Mouse (Mus musculus) liver, adult (tissue): ENCODE results near the gene Faf1.
A peak's percentile ranks its signal among the peaks of the same experiment; 100 is the strongest.

ENCODE experiments used
- GATA4 ChIP-seq: IDR thresholded peaks from 2 replicates; pipeline ENCODE4 v1.6.1; 2014; ENCODE audit warnings: mild to moderate bottlenecking, low read length; ENCODE audit not compliant: insufficient replicate concordance

Faf1 gene

GRCm38 (mm10) chr4:109676218-109677215, at the start of gene Faf1:
TSS of gene Faf1 (plus strand) at chr4:109676588.
- peak; percentile 41; the same call in 1 of the 2 replicates for TF ChIP-seq GATA4

GRCm38 (mm10) chr4:109630215-109630614, 46.2 kb upstream of the Faf1 start:
- TF ChIP-seq GATA4: no peak

- no peak for TF ChIP-seq GATA4
Observed at GRCm38 (mm10) chr4:109631029-109631428, 45.4 kb upstream of the Faf1 start.

- no peak for TF ChIP-seq GATA4
Observed at GRCm38 (mm10) chr4:109634971-109635370, 41.4 kb upstream of the Faf1 start.

GRCm38 (mm10) chr4:109639356-109639755, 37.0 kb upstream of the Faf1 start:
- no peak for TF ChIP-seq GATA4

- TF ChIP-seq GATA4: no peak
Observed at GRCm38 (mm10) chr4:109640141-109640540, 36.2 kb upstream of the Faf1 start.

GRCm38 (mm10) chr4:109641451-109641850, 34.9 kb upstream of the Faf1 start:
- no peak for TF ChIP-seq GATA4

GRCm38 (mm10) chr4:109647281-109647680, 29.1 kb upstream of the Faf1 start:
- TF ChIP-seq GATA4: no peak

GRCm38 (mm10) chr4:109649331-109649730, 27.1 kb upstream of the Faf1 start:
- TF ChIP-seq GATA4: no peak

GRCm38 (mm10) chr4:109653251-109653650, 23.1 kb upstream of the Faf1 start:
- TF ChIP-seq GATA4: no peak

- no peak for TF ChIP-seq GATA4
Observed at GRCm38 (mm10) chr4:109654701-109655100, 21.7 kb upstream of the Faf1 start.

- TF ChIP-seq GATA4: no peak
Observed at GRCm38 (mm10) chr4:109655738-109656137, 20.6 kb upstream of the Faf1 start.

GRCm38 (mm10) chr4:109656301-109656700, 20.1 kb upstream of the Faf1 start:
- no peak for TF ChIP-seq GATA4

- no peak for TF ChIP-seq GATA4
Observed at GRCm38 (mm10) chr4:109657021-109657850, 19.2 kb upstream of the Faf1 start.

- TF ChIP-seq GATA4: no peak
Observed at GRCm38 (mm10) chr4:109657851-109658500, 18.4 kb upstream of the Faf1 start.
